Mouse (Mus musculus): ENCODE measurements at regions not wholly inside any gene's neighbourhood (a gene's known extent, or its start where the extent isn't known, plus 50 kb on each side); places are given as distances from the start of the nearest gene placed in this dataset.

DNA sequence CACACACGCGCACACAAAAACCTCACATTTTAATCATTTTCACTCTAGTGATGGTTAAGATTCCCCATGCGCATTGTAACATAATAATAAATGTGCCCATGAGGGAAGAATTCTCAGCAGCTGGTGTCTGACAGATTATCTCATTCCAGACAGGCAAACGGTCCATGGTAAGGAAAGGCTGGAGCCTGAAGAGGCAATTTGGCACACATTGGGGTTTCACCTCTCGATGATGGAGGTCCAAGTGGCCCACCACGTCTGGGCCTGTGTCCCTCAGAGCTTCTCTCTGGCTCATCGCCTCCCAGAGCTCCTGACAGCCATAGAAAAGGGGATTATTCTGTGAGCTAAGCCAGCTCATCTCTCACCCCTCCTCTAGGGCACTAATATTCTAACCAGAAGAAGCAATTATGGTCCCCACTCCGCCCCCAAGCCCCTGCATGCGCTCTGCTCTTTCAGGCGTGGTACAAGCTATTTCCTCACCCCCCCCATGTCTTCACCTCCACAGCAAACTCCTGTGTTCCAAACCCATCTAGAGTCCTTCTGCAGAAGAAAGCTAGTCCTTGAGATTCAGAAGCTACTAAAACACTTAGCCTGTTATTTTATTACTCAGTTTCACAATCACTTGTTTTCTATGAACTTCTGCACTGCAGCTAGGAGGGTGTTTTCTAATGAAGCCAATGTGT lies 291.6 kb upstream of the Zfp462 start:
- ATAC-seq: no peak
- no peak overlapping the region for H3K4me2 ChIP-seq (replicated peaks; ENCODE audit: low read depth, low read length)
- no peak for DNase-seq (ENCODE audit: low spot score)
- no peaks in the 10 kb centered on the region for H3K36me3 ChIP-seq (ENCODE audit: insufficient read depth, low read length)
- no peaks in the 10 kb centered on the region for H3K4me1 ChIP-seq (ENCODE audit: insufficient read depth, low read depth, low read length)
- TF ChIP-seq CTCF (IDR thresholded peaks at IDR 0.05) (no peak), EP300 (IDR thresholded peaks at IDR 0.05) (no peak)
- 74% methylated on average over 10 of the region's 10 CpGs for WGBS
- H3K9me3 ChIP-seq (ENCODE audit: low read length): no peaks in the 10 kb centered on the region
- no peak overlapping the region for H3K27ac ChIP-seq (ENCODE audit: low read length)
- H3K27me3 ChIP-seq (replicated peaks; ENCODE audit: insufficient read depth, low read length): no peaks in the 10 kb centered on the region
- no peak overlapping the region for H3K4me3 ChIP-seq (ENCODE audit: low read depth, low read length)
- no peak overlapping the region for H3K9ac ChIP-seq (replicated peaks; ENCODE audit: low read depth)
